Mouse (Mus musculus) kidney, adult 8-10 months (tissue): ENCODE measurements around the gene Inpp5b.

Source experiments
- DNase-seq, 2 experiments: peaks; one replicate each; pipeline ENCODE4 v3.0.0; 2022

Inpp5b gene

DNA sequence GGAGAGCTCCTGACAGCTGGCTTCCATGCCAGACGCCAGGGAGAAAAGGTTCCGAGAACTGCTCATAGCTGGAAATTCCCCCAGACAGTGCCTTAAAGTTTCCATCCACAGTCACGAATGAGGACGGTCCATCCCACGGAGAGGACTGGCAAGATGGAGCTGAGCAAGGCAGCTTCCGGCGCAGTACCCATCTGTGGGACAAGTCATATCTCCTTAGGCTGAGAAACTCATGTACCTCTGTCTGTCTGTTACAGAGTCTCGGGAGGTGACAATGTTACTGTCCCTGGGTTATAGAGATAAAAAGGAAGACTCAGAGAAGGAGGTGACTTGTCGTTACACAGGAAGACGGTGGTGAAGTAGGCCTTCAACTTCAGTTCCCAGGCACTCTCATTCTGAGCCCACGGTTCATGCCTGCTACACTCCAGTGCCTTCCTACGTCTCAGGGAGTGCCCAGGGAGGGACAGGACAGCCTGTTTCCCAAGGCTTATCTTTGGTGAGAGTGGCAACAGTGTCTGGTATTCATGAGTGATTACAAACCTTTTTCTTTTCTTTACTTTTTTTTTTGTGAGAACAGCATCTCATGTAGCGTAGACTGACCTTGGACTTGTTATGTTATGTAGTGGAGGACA lies 27.4 kb downstream of the Inpp5b start:
- no peak for DNase-seq

- DNase-seq, result no peak
Measured at GRCm38 (mm10) chr4:124770624-124771023, 29.0 kb downstream of the Inpp5b start.

DNA sequence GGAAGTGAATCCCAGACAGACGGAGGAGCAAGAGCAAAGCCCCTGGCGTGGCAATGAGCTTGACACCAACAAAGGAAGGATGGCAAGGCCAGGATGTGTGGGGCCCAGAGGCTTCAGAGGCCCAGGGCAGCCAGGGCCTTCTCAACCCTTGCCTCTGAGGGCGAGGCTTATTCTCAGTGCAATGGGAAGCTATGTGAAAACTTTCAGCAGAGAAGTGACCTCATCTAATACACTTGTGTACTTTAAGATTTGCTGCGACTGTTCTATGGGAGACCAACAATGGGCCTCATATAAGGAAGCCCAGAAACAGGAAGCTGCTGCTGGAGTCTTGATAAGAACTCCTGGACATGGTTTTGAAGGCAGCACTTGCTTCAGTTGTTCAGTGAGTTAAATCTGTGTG lies 30.5 kb downstream of the Inpp5b start:
- DNase-seq, result no peak

DNA sequence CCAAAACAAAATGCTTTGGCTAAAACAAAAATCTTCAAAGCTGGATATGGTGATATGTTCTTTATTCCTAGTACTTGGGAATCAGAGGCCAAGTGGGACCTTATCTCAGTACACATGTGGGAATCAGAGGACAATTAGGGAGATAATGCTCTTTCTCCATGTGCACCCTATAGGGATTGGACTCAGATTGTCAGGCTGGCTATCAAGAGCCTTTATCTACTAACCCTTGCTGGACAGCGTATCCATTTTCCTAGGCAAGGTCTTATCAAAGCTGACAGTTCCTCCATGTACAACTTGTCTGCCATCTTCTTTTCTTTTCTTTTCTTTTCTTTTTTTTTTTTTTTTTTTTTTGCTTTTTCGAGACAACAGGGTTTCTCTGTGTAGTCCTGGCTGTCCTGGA lies 31.8 kb downstream of the Inpp5b start:
- no peak for DNase-seq

- no peak for DNase-seq
Measured at GRCm38 (mm10) chr4:124773995-124774394, 32.3 kb downstream of the Inpp5b start.

GRCm38 (mm10) chr4:124774429-124774828 lies 32.8 kb downstream of the Inpp5b start:
- no peak for DNase-seq

DNA sequence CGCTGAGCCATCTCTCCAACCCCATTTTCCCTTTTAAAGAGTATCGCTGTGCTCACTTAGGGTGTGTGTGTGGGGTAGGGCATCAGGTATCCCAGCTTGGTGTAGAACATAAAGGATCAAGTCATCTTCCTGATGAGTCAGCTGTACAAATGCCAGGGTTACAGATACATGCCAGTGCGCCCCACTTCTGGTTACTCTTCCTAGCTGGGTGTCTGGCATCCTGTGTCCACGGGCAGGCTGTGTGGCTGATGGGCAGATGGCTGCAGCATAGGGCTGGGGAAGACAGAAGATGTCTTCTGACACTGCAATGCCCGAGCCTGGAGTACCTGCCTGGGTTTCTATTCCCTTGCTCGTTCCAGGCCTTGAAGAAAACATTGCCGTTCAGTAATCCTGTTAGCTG lies 39.7 kb downstream of the Inpp5b start:
- DNase-seq, result no peak

DNA sequence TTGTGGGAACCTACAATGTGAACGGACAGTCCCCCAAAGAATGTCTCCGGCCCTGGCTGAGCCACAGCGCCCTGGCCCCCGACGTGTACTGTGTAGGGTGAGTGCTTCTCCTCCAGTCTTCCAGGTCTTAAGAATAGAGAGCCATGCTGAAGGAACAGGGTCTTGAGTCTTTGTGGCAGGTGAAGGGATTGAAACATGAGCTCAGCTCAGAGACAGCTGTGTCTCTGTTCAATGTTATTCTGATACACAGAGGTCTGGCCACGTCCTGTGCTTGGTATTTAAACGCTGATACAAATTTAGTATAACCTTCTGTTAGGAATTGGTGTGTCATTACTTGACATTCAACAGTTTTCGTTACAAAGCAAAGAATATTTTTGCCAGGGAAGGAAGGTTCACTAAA lies 40.7 kb downstream of the Inpp5b start:
- no peak for DNase-seq

DNA sequence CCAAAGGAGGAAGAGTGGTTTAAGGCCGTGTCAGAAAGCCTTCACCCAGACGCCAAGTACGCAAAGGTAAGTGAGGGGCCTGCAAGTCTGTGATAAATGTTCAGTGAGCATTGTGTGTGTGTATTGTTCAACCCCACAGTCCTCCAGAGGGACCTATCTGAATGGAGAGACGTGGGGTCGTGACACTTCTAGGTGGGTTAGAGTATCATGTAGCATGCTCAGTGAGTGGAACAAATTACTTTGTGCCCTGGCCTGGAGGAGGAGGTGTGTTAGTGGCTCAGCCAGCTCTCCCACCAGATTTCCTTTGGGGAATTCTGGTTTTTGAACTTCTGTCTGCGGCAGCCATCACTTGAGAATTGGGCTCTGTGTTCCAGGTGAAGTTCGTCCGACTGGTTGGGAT lies 42.3 kb downstream of the Inpp5b start:
- DNase-seq, result no peak

- DNase-seq, result peak; percentile 21 to 32
Measured at GRCm38 (mm10) chr4:124790013-124790412, 48.4 kb downstream of the Inpp5b start.

DNA sequence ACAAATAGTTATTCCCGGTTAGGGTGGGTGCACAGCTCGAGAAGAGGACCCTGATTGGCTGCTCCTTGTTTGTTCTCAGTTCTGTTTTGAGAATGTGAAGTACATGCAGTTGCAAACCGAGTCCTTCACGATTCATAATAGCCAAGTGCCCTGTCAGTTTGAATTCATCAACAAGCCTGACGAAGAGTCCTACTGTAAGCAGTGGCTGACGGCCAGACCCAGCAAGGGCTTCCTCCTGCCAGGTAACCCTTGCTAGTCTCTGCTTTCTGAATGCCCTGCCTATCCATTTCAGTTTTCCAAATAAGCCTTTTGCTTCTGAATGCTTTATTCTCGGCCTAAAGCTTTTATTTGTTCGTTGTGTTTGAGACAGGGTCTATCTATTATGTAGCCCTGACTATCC lies 50.5 kb downstream of the Inpp5b start:
- DNase-seq, result no peak

DNA sequence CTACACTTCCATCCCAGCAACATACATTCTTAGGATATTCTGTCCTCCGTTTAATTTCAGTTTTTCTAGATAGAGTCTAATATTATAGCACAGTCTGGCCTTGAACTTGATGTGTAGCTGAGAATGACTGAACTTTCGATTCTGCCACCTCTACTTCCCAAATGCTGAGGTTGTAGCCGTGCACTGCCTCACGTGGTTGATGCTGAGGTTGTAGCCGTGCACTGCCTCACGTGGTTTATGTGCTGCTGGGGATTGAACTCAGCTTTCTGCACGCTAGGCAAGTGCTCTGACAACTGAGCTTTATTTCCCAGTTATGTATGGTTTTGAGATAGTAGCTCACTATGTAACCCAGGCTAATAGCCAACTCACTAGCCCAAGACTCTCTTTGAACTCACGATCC lies 54.5 kb downstream of the Inpp5b start:
- DNase-seq, result no peak

DNA sequence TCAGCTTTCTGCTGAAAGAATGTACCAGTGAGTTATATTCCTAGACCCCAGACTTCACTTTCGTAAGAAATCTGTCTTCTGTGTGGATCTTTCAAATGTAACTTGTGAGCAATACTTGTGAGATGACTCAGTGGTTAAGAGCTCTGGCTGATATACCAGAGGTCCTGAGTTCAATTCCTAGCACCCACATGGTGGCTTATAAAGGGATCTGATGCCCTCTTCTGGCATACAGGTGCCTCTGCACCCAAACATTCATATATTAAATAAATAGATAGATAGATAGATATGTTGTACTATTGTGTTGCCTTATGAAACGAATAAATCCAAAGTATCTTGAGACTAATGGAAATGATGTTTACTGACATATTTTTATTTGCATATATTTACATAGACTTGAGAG lies 55.3 kb downstream of the Inpp5b start:
- DNase-seq, result no peak

GRCm38 (mm10) chr4:124801552-124802308 lies 60.1 kb downstream of the Inpp5b start, which contains the start of gene Mtf1:
Gene Mtf1, plus strand, starts transcription at chr4:124802104.
- peak; percentile 78 to 89 for DNase-seq

DNA sequence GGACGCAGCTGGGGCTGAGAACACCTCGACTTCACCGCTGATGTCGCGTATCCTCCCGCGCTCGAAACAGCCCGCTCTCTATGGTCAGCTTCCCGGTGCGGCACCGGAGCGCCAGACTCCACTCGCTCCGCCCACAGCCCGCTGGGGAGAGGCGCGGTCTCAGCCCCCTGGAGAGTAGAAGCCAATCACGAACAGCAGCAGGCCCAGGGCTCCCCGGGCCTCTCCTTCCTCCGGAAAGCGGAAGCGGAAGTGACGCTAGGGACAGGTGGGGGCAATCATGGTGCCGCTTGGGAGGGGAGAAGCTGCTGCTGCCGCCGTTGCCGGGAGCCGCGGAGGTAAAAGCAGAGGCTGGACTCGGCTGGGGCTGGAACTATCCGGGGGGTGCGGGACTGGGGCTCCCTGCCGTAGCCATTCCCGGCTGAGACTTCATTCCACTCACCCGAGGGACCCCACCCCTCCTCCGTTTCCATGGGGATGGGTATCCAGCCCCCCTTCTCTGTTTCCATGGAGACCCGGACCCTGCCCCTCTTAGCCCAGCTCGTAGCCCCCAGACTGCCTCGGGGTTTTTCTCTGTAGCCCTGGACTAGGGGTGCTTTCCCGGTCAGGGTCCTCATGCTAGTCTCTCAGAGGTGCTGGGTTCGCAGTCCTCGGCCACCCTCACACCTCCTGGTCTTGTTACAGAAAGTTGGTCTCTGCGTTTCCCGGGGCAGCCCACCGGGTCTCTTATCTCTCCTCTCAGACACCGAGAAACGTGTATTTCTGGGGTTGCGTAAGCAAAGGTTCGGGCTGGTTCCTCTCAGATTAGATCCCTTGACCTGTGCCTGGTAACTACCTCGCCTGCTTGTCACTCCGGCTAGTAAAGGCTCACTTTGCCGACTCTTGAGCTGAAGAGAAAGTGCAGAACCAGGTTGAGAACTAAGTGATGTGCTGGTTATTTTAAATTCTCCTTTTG lies 60.9 kb downstream of the Inpp5b start:
- peak; percentile 95 to 97 for DNase-seq

DNA sequence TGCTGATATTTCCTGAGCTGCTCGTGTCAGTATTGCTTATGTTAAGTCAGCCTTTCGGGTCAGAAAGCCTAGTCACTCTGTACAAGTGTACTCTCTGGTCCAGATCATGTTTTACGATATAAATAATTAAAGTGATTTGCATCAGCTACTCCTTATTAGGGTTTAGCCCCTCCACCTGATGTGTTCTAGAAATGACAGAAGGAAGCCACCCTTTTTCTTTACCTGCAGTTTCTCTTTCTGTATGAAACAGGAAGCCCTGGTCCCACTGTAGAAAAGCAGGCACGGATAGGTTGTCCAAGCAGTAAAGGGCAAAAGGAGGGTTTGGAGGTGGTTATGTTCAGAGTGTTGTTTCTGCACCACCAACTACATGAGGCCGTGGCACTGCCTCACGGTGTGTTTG lies 61.8 kb downstream of the Inpp5b start:
- DNase-seq, result no peak

DNA sequence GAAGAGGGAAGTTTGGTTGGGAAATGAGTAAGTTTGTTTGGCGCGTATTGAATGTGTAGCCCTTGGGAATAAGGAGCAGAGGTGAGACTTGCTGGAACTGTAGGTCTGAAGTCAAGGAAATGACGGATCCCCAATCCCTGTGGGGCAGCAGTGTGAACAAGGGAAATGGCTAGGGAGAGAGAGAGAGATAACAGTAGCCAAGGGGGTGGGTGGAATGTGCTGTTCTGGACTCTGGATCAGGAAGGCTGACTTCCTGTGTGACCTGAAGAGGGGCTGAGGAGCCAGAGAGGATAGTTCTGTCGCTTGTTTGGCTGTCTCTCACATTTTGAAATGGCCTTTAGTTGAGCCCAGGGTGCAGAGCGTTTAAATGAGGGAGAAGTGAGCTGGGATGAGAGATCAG lies 66.9 kb downstream of the Inpp5b start:
- DNase-seq, result peak; percentile 15 to 20

DNA sequence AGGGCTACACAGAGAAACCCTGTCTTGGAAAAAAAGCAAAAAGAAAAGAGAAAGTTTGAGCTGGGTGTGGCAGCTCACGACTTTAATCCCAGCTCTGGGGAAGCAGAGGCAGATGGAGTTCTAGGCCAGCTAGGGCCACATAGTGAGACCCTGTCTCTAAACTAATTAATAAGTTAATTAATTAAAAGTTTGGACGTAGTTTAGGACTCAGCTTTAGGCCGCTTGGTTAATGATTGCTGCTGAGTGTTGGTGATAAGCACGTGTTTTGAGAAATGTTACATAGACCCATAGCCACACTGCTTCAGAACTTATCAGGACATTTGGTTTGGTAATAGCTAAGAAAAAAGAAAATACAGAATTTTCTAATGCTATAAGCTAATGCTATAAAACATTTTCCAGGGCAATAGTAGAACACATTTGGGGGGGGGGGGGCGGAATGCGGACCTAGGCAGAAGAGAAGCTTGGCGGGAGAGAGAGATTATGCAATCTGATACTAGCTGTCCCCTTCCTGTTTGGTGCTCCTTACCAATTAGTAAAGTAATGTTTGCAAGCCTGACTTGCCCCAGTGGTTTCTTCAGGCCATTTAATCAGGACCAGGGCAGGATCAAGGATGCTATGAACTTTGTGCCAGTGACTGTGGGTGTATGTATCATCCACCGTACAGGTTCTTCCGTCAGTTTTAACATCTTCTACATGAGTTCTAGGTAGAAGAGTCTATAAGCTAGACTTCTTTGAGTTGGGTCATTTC lies 67.7 kb downstream of the Inpp5b start:
- peak; percentile 51 to 59 for DNase-seq

GRCm38 (mm10) chr4:124810056-124810455 lies 68.4 kb downstream of the Inpp5b start:
- DNase-seq, result no peak

GRCm38 (mm10) chr4:124811347-124811975 lies 69.8 kb downstream of the Inpp5b start:
- no peak for DNase-seq

DNA sequence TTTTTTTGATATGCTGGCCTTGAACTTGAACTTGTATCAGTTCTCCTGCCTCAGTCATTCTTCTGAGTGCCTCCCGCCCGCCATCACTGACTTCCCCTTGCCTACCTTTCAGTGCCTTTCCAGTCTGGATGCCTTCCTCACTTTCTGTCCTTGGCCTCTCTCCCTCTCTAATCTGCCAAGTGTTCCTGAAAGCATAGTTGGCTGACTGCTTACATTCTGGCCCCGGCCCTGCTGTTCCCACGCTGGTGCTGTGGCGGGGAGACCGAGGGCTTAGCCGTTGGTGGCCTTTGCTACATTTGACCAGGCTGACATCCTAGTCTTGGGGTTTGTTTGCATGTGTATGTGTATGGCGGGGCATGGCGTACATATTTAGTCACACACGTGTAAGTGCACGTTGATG lies 74.3 kb downstream of the Inpp5b start:
- no peak for DNase-seq

GRCm38 (mm10) chr4:124817803-124818202 lies 76.2 kb downstream of the Inpp5b start:
- peak; percentile 74 for DNase-seq
